Mouse (Mus musculus) stomach, postnatal 0 days (tissue): Measurements from ENCODE around the gene Ppm1g.

ENCODE experiments used
- CTCF ChIP-seq: IDR thresholded peaks from 2 replicates; pipeline ENCODE4 v1.5.1; 2016; ENCODE audit warnings: antibody characterized with exemption, low read depth, mild to moderate bottlenecking, moderate library complexity
- EP300 ChIP-seq: optimal IDR thresholded peaks from 2 replicates; pipeline ENCODE3; 2016; ENCODE audit warnings: antibody characterized with exemption

- TF ChIP-seq CTCF, result no peak
- no peak for TF ChIP-seq EP300
Observed at GRCm38 (mm10) chr5:31164878-31165277, 55.6 kb downstream of the Ppm1g start.
